Mouse (Mus musculus): ENCODE data around the gene Phlpp1. TPM values are rescaled to one million over a fixed set of nuclear protein-coding genes. Genes with fewer than 3 reads are reported as not detected.

Gene Phlpp1
- polyA plus RNA-seq, 1 experiment from 2014 or later, result 6.5 TPM

GRCm38 (mm10) chr1:106184780-106185460, 13.4 kb downstream of the Phlpp1 start:
- H3K27ac ChIP-seq (ENCODE audit: low read depth, low read length), result no peak overlapping the region
- no peaks in the 10 kb centered on the region for H3K27me3 ChIP-seq (ENCODE audit: control insufficient read depth, insufficient read depth, low read length)
- no peaks in the 10 kb centered on the region for H3K36me3 ChIP-seq (ENCODE audit: control insufficient read depth, insufficient read depth, low read length)
- no peak for DNase-seq (ENCODE audit: low spot score)
- H3K4me2 ChIP-seq (ENCODE audit: low read depth), result no peak overlapping the region
- H3K4me3 ChIP-seq (ENCODE audit: low read depth, low read length), result no peak overlapping the region
- H3K9ac ChIP-seq (ENCODE audit: low read length), result no peak overlapping the region
- no peak for ATAC-seq (ENCODE audit: insufficient read depth, low FRiP score, low TSS enrichment)
- H3K9me3 ChIP-seq (ENCODE audit: control insufficient read depth, low read length), result no peaks in the 10 kb centered on the region
- 78% methylated on average over 4 of the region's 4 CpGs for WGBS
- no peaks in the 10 kb centered on the region; the same call in 1 of the 2 replicates for H3K4me1 ChIP-seq (ENCODE audit: control insufficient read depth, insufficient read depth, low read length)

DNA sequence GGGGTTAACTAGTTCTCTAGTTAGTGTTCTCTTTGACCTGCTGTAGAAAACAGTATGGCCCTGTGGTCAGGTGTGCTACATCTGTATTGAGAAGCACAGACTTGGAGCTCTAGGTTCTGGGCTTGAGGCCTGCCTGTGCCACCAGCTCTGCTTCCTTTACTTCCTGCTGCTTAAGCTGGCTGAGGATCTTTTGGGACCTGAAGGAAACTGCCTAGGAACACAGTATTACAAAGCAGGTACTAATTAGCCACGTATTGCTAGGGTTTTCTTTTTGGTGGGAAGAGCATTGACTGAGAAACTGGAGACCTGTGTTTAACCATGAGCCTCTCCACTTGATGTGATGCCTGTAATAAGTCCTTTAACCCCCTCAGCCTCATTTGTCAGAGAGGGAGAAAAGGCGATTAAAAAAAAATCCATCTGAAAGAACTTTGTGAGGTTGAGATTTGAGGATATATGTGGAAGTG, 13.9 kb downstream of the Phlpp1 start:
- Histone ChIP-seq H3K9me3 (ENCODE audit: control insufficient read depth, low read length) (no peaks in the 10 kb centered on the region), H3K4me1 (ENCODE audit: control insufficient read depth, insufficient read depth, low read length) (no peaks in the 10 kb centered on the region; the same call in 1 of the 2 replicates), H3K36me3 (ENCODE audit: control insufficient read depth, insufficient read depth, low read length) (no peaks in the 10 kb centered on the region), H3K9ac (ENCODE audit: low read length) (no peak overlapping the region), H3K4me2 (ENCODE audit: low read depth) (no peak overlapping the region), H3K27ac (ENCODE audit: low read depth, low read length) (no peak overlapping the region), H3K27me3 (ENCODE audit: control insufficient read depth, insufficient read depth, low read length) (no peaks in the 10 kb centered on the region), H3K4me3 (ENCODE audit: low read depth, low read length) (no peak overlapping the region)
- ATAC-seq (ENCODE audit: insufficient read depth, low FRiP score, low TSS enrichment) (no peak), DNase-seq (ENCODE audit: low spot score) (no peak)
- 66% methylated on average over 2 of the region's 2 CpGs for WGBS

DNA sequence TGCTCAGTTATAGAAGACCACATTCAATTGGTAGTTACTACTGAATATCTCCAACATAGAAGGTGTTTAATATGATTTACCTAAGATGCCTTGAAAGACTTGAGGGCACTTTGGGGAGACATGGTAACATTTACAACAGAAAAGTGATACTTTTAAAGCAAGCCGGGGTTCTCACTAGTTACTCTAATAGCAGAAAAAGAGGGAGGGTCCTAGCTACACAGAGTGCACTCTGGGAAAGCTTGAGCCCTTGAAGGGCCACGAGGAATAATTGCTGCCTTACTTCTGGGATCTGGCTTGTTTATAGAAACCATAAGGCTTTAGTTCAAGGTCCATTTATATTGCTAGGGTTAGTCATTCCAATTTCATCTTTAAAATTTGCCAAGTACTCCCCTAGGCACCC, 14.5 kb downstream of the Phlpp1 start:
- ATAC-seq (ENCODE audit: insufficient read depth, low FRiP score, low TSS enrichment) (no peak), DNase-seq (ENCODE audit: low spot score) (no peak)
- Histone ChIP-seq H3K9me3 (ENCODE audit: control insufficient read depth, low read length) (no peaks in the 10 kb centered on the region), H3K27me3 (ENCODE audit: control insufficient read depth, insufficient read depth, low read length) (no peaks in the 10 kb centered on the region), H3K4me2 (ENCODE audit: low read depth) (no peak overlapping the region), H3K4me1 (ENCODE audit: control insufficient read depth, insufficient read depth, low read length) (no peaks in the 10 kb centered on the region; the same call in 1 of the 2 replicates), H3K27ac (ENCODE audit: low read depth, low read length) (no peak overlapping the region), H3K4me3 (ENCODE audit: low read depth, low read length) (no peak overlapping the region), H3K9ac (ENCODE audit: low read length) (no peak overlapping the region), H3K36me3 (ENCODE audit: control insufficient read depth, insufficient read depth, low read length) (no peaks in the 10 kb centered on the region)
- WGBS, result 65% methylated on average over 2 of the region's 2 CpGs

- Histone ChIP-seq H3K27ac (ENCODE audit: low read depth, low read length) (no peak overlapping the region), H3K9me3 (ENCODE audit: control insufficient read depth, low read length) (no peaks in the 10 kb centered on the region), H3K4me1 (ENCODE audit: control insufficient read depth, insufficient read depth, low read length) (no peaks in the 10 kb centered on the region; the same call in 1 of the 2 replicates), H3K9ac (ENCODE audit: low read length) (no peak overlapping the region), H3K4me3 (ENCODE audit: low read depth, low read length) (no peak overlapping the region), H3K27me3 (ENCODE audit: control insufficient read depth, insufficient read depth, low read length) (no peaks in the 10 kb centered on the region), H3K4me2 (ENCODE audit: low read depth) (no peak overlapping the region), H3K36me3 (ENCODE audit: control insufficient read depth, insufficient read depth, low read length) (no peaks in the 10 kb centered on the region)
- ATAC-seq (ENCODE audit: insufficient read depth, low FRiP score, low TSS enrichment) (no peak), DNase-seq (ENCODE audit: low spot score) (no peak)
Observed at GRCm38 (mm10) chr1:106187480-106187879, 15.9 kb downstream of the Phlpp1 start.

- H3K9ac ChIP-seq (ENCODE audit: low read length), result no peak overlapping the region
- no peak for ATAC-seq (ENCODE audit: insufficient read depth, low FRiP score, low TSS enrichment)
- H3K27me3 ChIP-seq (ENCODE audit: control insufficient read depth, insufficient read depth, low read length), result no peaks in the 10 kb centered on the region
- H3K9me3 ChIP-seq (ENCODE audit: control insufficient read depth, low read length), result no peaks in the 10 kb centered on the region
- H3K36me3 ChIP-seq (ENCODE audit: control insufficient read depth, insufficient read depth, low read length), result no peaks in the 10 kb centered on the region
- no peak for DNase-seq (ENCODE audit: low spot score)
- 97% methylated on average over 3 of the region's 3 CpGs for WGBS
- H3K4me2 ChIP-seq (ENCODE audit: low read depth), result no peak overlapping the region
- H3K4me3 ChIP-seq (ENCODE audit: low read depth, low read length), result no peak overlapping the region
- no peak overlapping the region for H3K27ac ChIP-seq (ENCODE audit: low read depth, low read length)
- peaks cover 9% of the 10 kb centered on the region; the same call in 1 of the 2 replicates for H3K4me1 ChIP-seq (ENCODE audit: control insufficient read depth, insufficient read depth, low read length)
Observed at GRCm38 (mm10) chr1:106188756-106189155, 17.2 kb downstream of the Phlpp1 start.

DNA sequence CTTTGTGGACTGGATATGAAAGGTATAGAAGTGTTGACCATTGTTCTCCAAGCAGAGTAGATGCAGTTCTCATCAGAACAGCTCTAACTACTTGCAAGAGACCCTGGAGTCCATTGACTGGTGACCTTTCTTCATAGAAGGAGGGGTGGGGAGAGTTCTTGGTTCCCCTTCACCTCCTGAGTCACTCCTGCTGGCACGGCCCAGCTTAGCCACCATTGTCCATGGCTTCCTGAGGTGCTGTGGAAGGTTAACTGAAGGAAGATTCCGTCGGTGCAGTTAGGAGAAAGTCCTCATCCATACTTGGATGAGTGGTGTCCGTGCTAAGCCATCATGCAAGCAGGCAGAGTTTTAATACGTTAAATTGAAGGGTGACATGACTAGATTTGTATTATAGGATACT, 17.8 kb downstream of the Phlpp1 start:
- no peaks in the 10 kb centered on the region for H3K27me3 ChIP-seq (ENCODE audit: control insufficient read depth, insufficient read depth, low read length)
- H3K4me1 ChIP-seq (ENCODE audit: control insufficient read depth, insufficient read depth, low read length), result peaks cover 13% of the 10 kb centered on the region; the same call in 1 of the 2 replicates
- no peak for DNase-seq (ENCODE audit: low spot score)
- no peak overlapping the region for H3K9ac ChIP-seq (ENCODE audit: low read length)
- WGBS, result 91% methylated on average over 5 of the region's 5 CpGs
- no peak overlapping the region for H3K27ac ChIP-seq (ENCODE audit: low read depth, low read length)
- H3K36me3 ChIP-seq (ENCODE audit: control insufficient read depth, insufficient read depth, low read length), result no peaks in the 10 kb centered on the region
- ATAC-seq (ENCODE audit: insufficient read depth, low FRiP score, low TSS enrichment), result no peak
- H3K4me3 ChIP-seq (ENCODE audit: low read depth, low read length), result no peak overlapping the region
- no peaks in the 10 kb centered on the region for H3K9me3 ChIP-seq (ENCODE audit: control insufficient read depth, low read length)
- no peak overlapping the region for H3K4me2 ChIP-seq (ENCODE audit: low read depth)

DNA sequence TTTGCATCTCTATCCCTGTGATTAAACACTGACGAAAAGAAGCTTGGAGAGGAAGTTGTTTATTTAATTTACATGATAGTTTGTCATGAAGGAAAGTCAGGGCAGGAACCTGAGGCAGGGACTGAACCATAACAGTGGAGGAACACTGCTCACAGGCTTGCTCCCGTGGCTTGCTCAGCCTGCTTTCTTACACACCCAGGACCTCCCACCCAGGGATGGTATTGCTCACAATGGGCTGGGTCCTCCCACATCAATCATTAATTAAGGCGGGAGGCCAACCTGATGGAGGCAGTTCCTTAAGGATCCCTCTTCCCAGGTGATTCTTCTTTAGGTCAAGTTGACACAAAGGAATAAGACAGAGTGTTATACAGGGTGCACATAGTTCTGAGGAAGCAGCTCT, 19.1 kb downstream of the Phlpp1 start:
- 62% methylated on average over 3 of the region's 3 CpGs for WGBS
- no peak for ATAC-seq (ENCODE audit: insufficient read depth, low FRiP score, low TSS enrichment)
- DNase-seq (ENCODE audit: low spot score), result no peak

GRCm38 (mm10) chr1:106191885-106192284, 20.3 kb downstream of the Phlpp1 start:
- WGBS, result 79% methylated on average over 8 of the region's 8 CpGs
- peaks cover 13% of the 10 kb centered on the region; the same call in 1 of the 2 replicates for H3K4me1 ChIP-seq (ENCODE audit: control insufficient read depth, insufficient read depth, low read length)
- no peak overlapping the region for H3K4me2 ChIP-seq (ENCODE audit: low read depth)
- no peaks in the 10 kb centered on the region for H3K27me3 ChIP-seq (ENCODE audit: control insufficient read depth, insufficient read depth, low read length)
- no peaks in the 10 kb centered on the region for H3K9me3 ChIP-seq (ENCODE audit: control insufficient read depth, low read length)
- no peak for ATAC-seq (ENCODE audit: insufficient read depth, low FRiP score, low TSS enrichment)
- no peak for DNase-seq (ENCODE audit: low spot score)
- no peak overlapping the region for H3K4me3 ChIP-seq (ENCODE audit: low read depth, low read length)
- no peak overlapping the region for H3K27ac ChIP-seq (ENCODE audit: low read depth, low read length)
- H3K9ac ChIP-seq (ENCODE audit: low read length), result no peak overlapping the region
- H3K36me3 ChIP-seq (ENCODE audit: control insufficient read depth, insufficient read depth, low read length), result no peaks in the 10 kb centered on the region

More for the DNA sequence above, 19.1 kb downstream of the Phlpp1 start:
- Histone ChIP-seq H3K27me3 (ENCODE audit: control insufficient read depth, insufficient read depth, low read length) (no peaks in the 10 kb centered on the region), H3K36me3 (ENCODE audit: control insufficient read depth, insufficient read depth, low read length) (no peaks in the 10 kb centered on the region), H3K27ac (ENCODE audit: low read depth, low read length) (no peak overlapping the region), H3K4me2 (ENCODE audit: low read depth) (no peak overlapping the region), H3K4me3 (ENCODE audit: low read depth, low read length) (no peak overlapping the region), H3K9me3 (ENCODE audit: control insufficient read depth, low read length) (no peaks in the 10 kb centered on the region), H3K9ac (ENCODE audit: low read length) (no peak overlapping the region), H3K4me1 (ENCODE audit: control insufficient read depth, insufficient read depth, low read length) (peaks cover 13% of the 10 kb centered on the region; the same call in 1 of the 2 replicates)

DNA sequence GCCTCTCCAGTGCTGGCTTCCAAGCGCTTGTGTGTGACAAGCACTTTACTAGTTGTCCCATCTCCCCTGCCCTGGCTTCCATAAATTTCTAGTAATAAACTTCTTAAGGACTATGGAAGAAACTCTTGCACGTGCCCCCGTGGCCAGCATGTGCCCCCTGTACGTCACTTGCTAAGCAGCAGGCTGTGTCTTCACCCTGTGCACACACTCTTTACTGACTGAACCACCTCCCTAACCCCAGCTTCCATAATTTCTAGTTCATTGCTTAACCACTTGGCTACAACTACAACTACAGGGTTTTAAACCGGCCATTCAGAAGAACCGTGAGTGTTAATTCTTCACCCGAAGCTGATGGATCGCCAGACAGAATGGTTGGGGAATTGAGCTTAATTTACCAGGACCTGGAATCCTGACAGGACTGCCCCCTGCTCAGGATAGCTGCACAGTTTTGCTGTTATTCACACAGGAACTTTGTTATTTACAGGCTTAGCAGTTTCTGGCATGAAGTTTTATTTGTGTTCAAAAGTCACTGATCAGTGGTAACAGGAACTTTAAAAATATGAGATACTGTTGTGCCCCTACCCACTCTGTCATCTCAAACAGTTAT, 21.4 kb downstream of the Phlpp1 start:
- Histone ChIP-seq H3K36me3 (ENCODE audit: control insufficient read depth, insufficient read depth, low read length) (no peaks in the 10 kb centered on the region), H3K4me3 (ENCODE audit: low read depth, low read length) (no peak overlapping the region), H3K4me2 (ENCODE audit: low read depth) (no peak overlapping the region), H3K27ac (ENCODE audit: low read depth, low read length) (0 out of 2 replicates have a peak overlapping the region, but pooled peaks have one; percentile 20), H3K9me3 (ENCODE audit: control insufficient read depth, low read length) (no peaks in the 10 kb centered on the region), H3K9ac (ENCODE audit: low read length) (no peak overlapping the region), H3K4me1 (ENCODE audit: control insufficient read depth, insufficient read depth, low read length) (peaks cover 15% of the 10 kb centered on the region), H3K27me3 (ENCODE audit: control insufficient read depth, insufficient read depth, low read length) (no peaks in the 10 kb centered on the region)
- ATAC-seq (ENCODE audit: insufficient read depth, low FRiP score, low TSS enrichment) (no peak; the same call in 1 of the 2 replicates), DNase-seq (ENCODE audit: low spot score) (no peak)
- 43% methylated on average over 8 of the region's 8 CpGs for WGBS

Measured in neural tube, embryonic 11.5 days (tissue).